Mouse (Mus musculus) layer of hippocampus, adult 8-10 months (tissue): Measurements from ENCODE around the gene Dph1. TPM values are rescaled to one million over a fixed set of nuclear protein-coding genes. Genes with fewer than 3 reads are reported as not detected.

ENCODE experiments used
- DNase-seq, 2 experiments: peaks; one replicate each; pipeline ENCODE4 v3.0.0; 2022; ENCODE audit warnings: low spot score in 2 of 2
- microRNA-seq, 2 experiments: library from miRNA; unstranded; fragments of <30 nt; microRNA quantifications; one replicate each; pipeline ENCODE4 v1.2.0; 2022
- total RNA-seq, 4 experiments: library from RNA; stranded (reverse); gene quantifications; 2 replicates each; pipeline ENCODE4 v1.2.4; 2022

Gene Dph1
- total RNA-seq, 4 experiments from 2014 or later: 28.9 to 38.6 (median 30.9) TPM

GRCm38 (mm10) chr11:75136666-75137398, 54.2 kb downstream of the Dph1 start:
- DNase-seq: no peak

GRCm38 (mm10) chr11:75135358-75135757, 55.7 kb downstream of the Dph1 start:
- DNase-seq: no peak

GRCm38 (mm10) chr11:75134485-75135068, 56.5 kb downstream of the Dph1 start:
- no peak for DNase-seq

- DNase-seq: no peak
Measured at GRCm38 (mm10) chr11:75133951-75134350, 57.1 kb downstream of the Dph1 start.

- no peak for DNase-seq
Measured at GRCm38 (mm10) chr11:75133391-75133790, 57.6 kb downstream of the Dph1 start.

GRCm38 (mm10) chr11:75132278-75132677, 58.8 kb downstream of the Dph1 start:
- DNase-seq: peak; percentile 50 to 63

- no peak for DNase-seq
Measured at GRCm38 (mm10) chr11:75131300-75131699, 59.7 kb downstream of the Dph1 start.

GRCm38 (mm10) chr11:75129481-75129880, 61.6 kb downstream of the Dph1 start:
- no peak for DNase-seq

Small RNA genes within 50 kb of the gene (microRNA-seq; reads per million reads assigned to microRNA genes)
- 14,496 to 14,965 reads per million in 2 experiments for gene Mir132
- gene Mir212: 216 to 261 reads per million in 2 experiments

Other genes with a start within 250 kb of the Dph1 start
- gene Hic1, start 21.7 kb downstream of the Dph1 start, total RNA-seq: 1 to 10 TPM; 2.9 to 4.9 (median 3.9) TPM
- 10 to 100 TPM; 15.6 to 23.4 (median 19.8) TPM for gene Ovca2, start 12.4 kb downstream of the Dph1 start, total RNA-seq
- 100 to 1,000 TPM in 2 of 4 experiments, 10 to 100 TPM in 2; 80.7 to 110 (median 97.3) TPM for gene Rtn4rl1, start 2.5 kb upstream of the Dph1 start, total RNA-seq
- gene Rpa1, start 157.1 kb upstream of the Dph1 start, total RNA-seq: 10 to 100 TPM; 61.7 to 67.5 (median 66.1) TPM
- 10 to 100 TPM; 15.0 to 23.6 (median 19.6) TPM for gene Smyd4, start 157.2 kb upstream of the Dph1 start, total RNA-seq
- 10 to 100 TPM in 3 of 4 experiments, 1 to 10 TPM in 1; 9.7 to 16.0 (median 11.5) TPM for gene Serpinf1, start 231.5 kb upstream of the Dph1 start, total RNA-seq
- gene Serpinf2, start 248.3 kb upstream of the Dph1 start, total RNA-seq: 1 to 10 TPM in 2 of 4 experiments, under 1 TPM in 2; 0.45 to 4.0 (median 1.8) TPM